Mouse (Mus musculus) ES-E14 (cell line): ENCODE results near the gene Mbtd1.

Experiments
- CHD2 ChIP-seq: IDR thresholded peaks from 2 replicates; pipeline ENCODE4 v1.6.1; 2014; ENCODE audit warnings: mild to moderate bottlenecking, low read depth, low read length, inconsistent platforms
- HCFC1 ChIP-seq: IDR thresholded peaks from 2 replicates; pipeline ENCODE4 v1.6.1; 2012; ENCODE audit warnings: low read length, inconsistent platforms, borderline replicate concordance; ENCODE audit not compliant: insufficient read depth
- MAFK ChIP-seq: IDR thresholded peaks from 2 replicates; pipeline ENCODE4 v1.6.1; 2014; ENCODE audit warnings: mild to moderate bottlenecking, low read depth, low read length, inconsistent platforms; ENCODE audit not compliant: insufficient read depth
- ZC3H11A ChIP-seq: IDR thresholded peaks from 2 replicates; pipeline ENCODE4 v1.6.1; 2012; ENCODE audit warnings: low read depth, mild to moderate bottlenecking, inconsistent platforms, low read length, borderline replicate concordance
- ZNF384 ChIP-seq: IDR thresholded peaks from 2 replicates; pipeline ENCODE4 v1.6.1; 2012; ENCODE audit warnings: low read depth, low read length, inconsistent platforms

DNA sequence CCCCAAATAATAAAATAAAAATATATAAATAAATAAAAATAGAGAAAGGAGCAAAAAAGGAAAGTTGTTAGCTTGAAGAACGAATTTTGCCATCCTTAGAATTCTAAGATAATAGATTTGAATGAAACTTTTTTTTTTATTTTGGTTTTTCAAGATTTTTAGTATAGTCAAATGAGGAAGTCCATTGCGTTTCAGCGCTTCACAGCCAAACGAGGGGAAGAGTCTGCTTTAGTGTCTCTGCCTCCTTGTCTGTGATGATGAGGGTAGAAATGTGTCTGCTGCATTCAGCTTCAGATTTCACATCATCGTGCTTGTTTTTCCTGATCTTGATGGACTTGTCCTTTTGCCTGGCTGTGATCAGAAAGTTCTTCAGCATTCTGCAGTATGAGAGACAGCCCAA is 99.6 kb downstream of the Mbtd1 start:
- TF ChIP-seq ZC3H11A (no peak), CHD2 (no peak), ZNF384 (no peak), MAFK (no peak), HCFC1 (no peak)
